Mouse (Mus musculus) kidney, adult 2 months (tissue): Measurements from ENCODE around the gene Hhat.

ENCODE experiments used
- CTCF ChIP-seq: fragments of 200-500 bp; conservative IDR thresholded peaks from 2 replicates; pipeline ENCODE4 v1.5.1; 2011; ENCODE audit warnings: low read depth, mild to moderate bottlenecking, control low read depth, low read length, moderate library complexity, mixed read lengths; ENCODE audit not compliant: insufficient read depth, insufficient read length
- POLR2A ChIP-seq: fragments of 200-500 bp; IDR thresholded peaks from one replicate; pipeline ENCODE4 v1.6.1; 2011; ENCODE audit warnings: low read depth, low read length, control low read depth

DNA sequence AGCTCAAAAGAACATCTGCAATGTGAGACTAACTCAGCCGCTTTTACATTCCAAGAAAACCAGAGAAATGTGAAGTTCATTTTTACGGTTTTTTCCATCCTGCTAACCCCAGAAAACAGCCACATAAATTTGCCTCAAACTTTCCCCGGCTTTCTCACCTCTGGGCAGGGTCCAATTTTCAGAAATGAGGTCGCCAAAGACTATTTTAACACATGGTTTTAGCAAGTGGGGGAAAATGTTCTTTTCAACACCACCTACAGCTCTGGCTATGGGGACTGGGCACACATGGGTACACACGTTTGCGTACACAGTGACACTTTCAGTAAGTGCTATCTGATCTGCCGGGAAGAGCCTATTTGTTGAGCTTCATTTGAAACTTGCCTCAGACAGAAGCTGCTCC is 40.5 kb downstream of the Hhat start:
- TF ChIP-seq POLR2A = no peak
- no peak for TF ChIP-seq CTCF
